Mouse (Mus musculus) erythroblast, embryonic 14.5 days (primary cell): ENCODE results near the gene Asb4.

Experiments
- GATA1 ChIP-seq: IDR thresholded peaks from 2 replicates; pipeline ENCODE4 v1.6.1; 2012; ENCODE audit warnings: low read length, inconsistent platforms, mixed read lengths
- TAL1 ChIP-seq: IDR thresholded peaks from 3 replicates; pipeline ENCODE4 v1.6.1; 2012; ENCODE audit warnings: low read length, inconsistent platforms, mixed read lengths

DNA sequence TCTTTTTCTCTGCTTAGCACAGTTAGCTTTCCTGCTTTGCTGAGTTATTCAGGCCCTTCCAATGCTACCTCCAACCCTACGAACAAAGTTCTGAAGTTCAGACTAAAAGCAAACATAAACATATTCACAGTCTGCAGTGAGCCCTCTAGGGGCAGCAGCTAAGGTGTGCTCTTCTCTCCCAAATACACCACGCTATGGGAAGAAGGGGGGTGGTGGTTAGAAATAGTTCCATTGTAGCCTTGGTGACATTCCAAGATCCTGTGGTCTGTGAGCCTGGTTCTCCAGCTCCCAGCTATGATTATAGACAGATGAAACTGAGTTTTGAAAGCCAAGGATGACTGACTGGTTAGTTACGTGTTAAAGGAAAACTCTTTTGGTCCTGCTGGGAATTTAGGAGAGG lies 13.6 kb downstream of the Asb4 start:
- no peak for TF ChIP-seq GATA1
- no peak for TF ChIP-seq TAL1
